ENCODE assay signal across 8 mouse cellular contexts in the genomic region with DNA sequence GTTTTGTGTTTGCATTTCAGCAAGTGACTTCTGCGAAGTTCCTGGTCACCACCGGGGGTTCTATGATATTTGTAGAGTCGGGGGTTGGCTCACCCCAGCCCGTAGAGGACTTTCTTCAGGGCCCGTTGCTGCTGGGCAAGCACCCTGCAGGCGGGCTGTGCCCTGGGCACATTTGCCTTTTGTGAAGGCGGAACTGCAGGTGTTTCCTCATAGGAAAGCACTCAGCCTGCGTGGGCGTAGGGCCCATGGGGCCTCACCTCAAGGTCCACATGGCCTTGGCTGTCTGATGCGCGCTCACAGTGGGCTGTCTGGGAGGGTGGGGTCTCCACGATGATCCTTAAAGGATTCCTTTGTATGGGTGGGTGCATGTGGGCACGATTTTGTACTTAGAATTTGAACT. TPM values are rescaled to one million over a fixed set of nuclear protein-coding genes. Genes with fewer than 3 reads are reported as not detected.
DNase-seq lines count a peak whose midpoint lies in the region; ATAC-seq and TF ChIP-seq lines count a peak whose summit lies in the region.

No protein-coding gene starts in this region.

- no peak for TF ChIP-seq EP300 in heart, postnatal 0 days (IDR thresholded peaks at IDR 0.05; ENCODE audit: low read depth)
- TF ChIP-seq EP300 in lung, postnatal 0 days (IDR thresholded peaks at IDR 0.05): no peak

- H3K4me2 ChIP-seq in heart, postnatal 0 days (ENCODE audit: low read depth, low read length): peak overlapping the region; percentile 72
- peak overlapping the region; percentile 70; the same call in 1 of the 2 replicates for H3K4me2 ChIP-seq in lung, postnatal 0 days (replicated peaks; ENCODE audit: low read depth, low read length)

- peaks cover 61% of the 10 kb centered on the region for H3K27me3 ChIP-seq in heart, postnatal 0 days (ENCODE audit: control insufficient read depth, insufficient read depth, low read length)
- peaks cover 51% of the 10 kb centered on the region for H3K27me3 ChIP-seq in lung, postnatal 0 days (replicated peaks; ENCODE audit: insufficient read depth, low read length)

- no peak overlapping the region for H3K9ac ChIP-seq in heart, postnatal 0 days (replicated peaks; ENCODE audit: low read depth, low read length)
- no peak overlapping the region for H3K9ac ChIP-seq in lung, postnatal 0 days (replicated peaks; ENCODE audit: low read depth)

- WGBS in heart, postnatal 0 days: 50% methylated on average over 13 of the region's 13 CpGs
- WGBS in lung, postnatal 0 days: 33% methylated on average over 13 of the region's 13 CpGs

- peak overlapping the region; percentile 98 for H3K27ac ChIP-seq in left cerebral cortex, adult 2 months
- H3K27ac ChIP-seq in heart, postnatal 0 days (ENCODE audit: low read depth): no peak overlapping the region
- no peak overlapping the region for H3K27ac ChIP-seq in lung, postnatal 0 days (ENCODE audit: low read length)

- H3K9me3 ChIP-seq in heart, postnatal 0 days (replicated peaks; ENCODE audit: control insufficient read depth, low read length): no peaks in the 10 kb centered on the region
- H3K9me3 ChIP-seq in lung, postnatal 0 days (ENCODE audit: low read length): no peaks in the 10 kb centered on the region

- H3K4me1 ChIP-seq in heart, postnatal 0 days (ENCODE audit: control insufficient read depth, insufficient read depth): peaks cover 28% of the 10 kb centered on the region
- H3K4me1 ChIP-seq in lung, postnatal 0 days (ENCODE audit: insufficient read depth, low read depth, low read length): peaks cover 3% of the 10 kb centered on the region; the same call in 1 of the 2 replicates

- no peaks in the 10 kb centered on the region for H3K36me3 ChIP-seq in heart, postnatal 0 days (replicated peaks; ENCODE audit: control insufficient read depth, insufficient read depth, low read length)
- H3K36me3 ChIP-seq in lung, postnatal 0 days (ENCODE audit: insufficient read depth, low read length): no peaks in the 10 kb centered on the region

- H3K4me3 ChIP-seq in left cerebral cortex, adult 2 months: peak overlapping the region; percentile 86
- peak overlapping the region; percentile 46 for H3K4me3 ChIP-seq in heart, postnatal 0 days (ENCODE audit: low read depth, low read length)
- 0 out of 2 replicates have a peak overlapping the region, but pooled peaks have one; percentile 33 for H3K4me3 ChIP-seq in lung, postnatal 0 days (ENCODE audit: low read depth, low read length)

- DNase-seq in left cerebral cortex, adult 2 months (ENCODE audit: extremely low spot score in 1 of 2, low spot score in 2 of 2): no peak
- DNase-seq in left cerebral cortex, postnatal 25 days (ENCODE audit: low spot score in 2 of 2): no peak
- DNase-seq in heart, postnatal 0 days (ENCODE audit: low spot score): no peak
- no peak for DNase-seq in lung, postnatal 0 days (ENCODE audit: low spot score)
- peak; percentile 62 to 84 for DNase-seq in spleen, postnatal 10 days (ENCODE audit: low spot score in 2 of 2)
- DNase-seq in retina, postnatal 1 day: no peak
- DNase-seq in cerebellum, adult 18-20 months: no peak
- DNase-seq in right cerebral cortex, postnatal 10 days (ENCODE audit: low spot score in 2 of 2): no peak

- intact Hi-C loops in left cerebral cortex, adult 2 months (cut with DNase I): loop anchor here (5.0 to 10.0 kb wide), 2 partner anchors 85 to 807 kb away; no protein-coding TSS in a partner anchor
- intact Hi-C loops in left cerebral cortex, postnatal 25 days (cut with DNase I): loop anchor here (10.0 kb wide), 1 partner anchor 283 kb away; a partner anchor contains a TSS

- no peak for ATAC-seq in heart, postnatal 0 days (ENCODE audit: insufficient read depth, low read depth)
- ATAC-seq in lung, postnatal 0 days: no peak

- TF ChIP-seq CTCF in left cerebral cortex, adult 2 months (IDR thresholded peaks at IDR 0.05): no peak
- no peak for TF ChIP-seq CTCF in heart, postnatal 0 days (IDR thresholded peaks at IDR 0.05; ENCODE audit: low read depth)
- TF ChIP-seq CTCF in lung, postnatal 0 days (IDR thresholded peaks at IDR 0.05): no peak

RNA-seq across cellular contexts. Expression of a gene that starts 1.2 kb away (rescaled TPM):
- total RNA-seq in left cerebral cortex, adult 2 months (2021): 10 to 100 TPM; 22.3 to 25.3 TPM
- total RNA-seq in left cerebral cortex, postnatal 25 days (2021): 10 to 100 TPM; 35.8 to 41.3 TPM
- total RNA-seq in heart, postnatal 0 days (2014; rRNA removed; ENCODE audit: low replicate concordance): not detected in 2 replicates
- not detected in 2 replicates for polyA plus RNA-seq in heart, postnatal 0 days (2015; fragmentation: Nextera tagmentation; extraction: Ambion mirVana)
- polyA plus RNA-seq in lung, postnatal 0 days (2015; fragmentation: Nextera tagmentation; extraction: Ambion mirVana): 0.10 TPM in 1 of 2 replicates, not detected in the other

RNA-seq across cellular contexts. Expression of a gene that starts 2.0 kb away (rescaled TPM):
- total RNA-seq in left cerebral cortex, adult 2 months (2021): 10 to 100 TPM; 45.1 to 45.5 TPM
- 10 to 100 TPM; 37.6 to 39.8 TPM for total RNA-seq in left cerebral cortex, postnatal 25 days (2021)
- total RNA-seq in heart, postnatal 0 days (2014; rRNA removed; ENCODE audit: low replicate concordance): 45.6 and 62.0 TPM in 2 replicates
- polyA plus RNA-seq in heart, postnatal 0 days (2015; fragmentation: Nextera tagmentation; extraction: Ambion mirVana): 27.4 and 30.6 TPM in 2 replicates
- 20.5 and 23.0 TPM in 2 replicates for polyA plus RNA-seq in lung, postnatal 0 days (2015; fragmentation: Nextera tagmentation; extraction: Ambion mirVana)

RNA-seq across cellular contexts. Expression of a gene that starts 33.5 kb away (rescaled TPM):
- total RNA-seq in left cerebral cortex, adult 2 months (2021): 1 to 10 TPM; 1.3 to 1.5 TPM
- 1 to 10 TPM; 1.3 to 1.7 TPM for total RNA-seq in left cerebral cortex, postnatal 25 days (2021)
- 2.7 and 40.9 TPM in 2 replicates for total RNA-seq in heart, postnatal 0 days (2014; rRNA removed; ENCODE audit: low replicate concordance)
- polyA plus RNA-seq in heart, postnatal 0 days (2015; fragmentation: Nextera tagmentation; extraction: Ambion mirVana): 0.30 and 0.40 TPM in 2 replicates
- 1.5 and 2.1 TPM in 2 replicates for polyA plus RNA-seq in lung, postnatal 0 days (2015; fragmentation: Nextera tagmentation; extraction: Ambion mirVana)

Comparison
In these comparisons a context has a peak if more than half of its experiments do, and no peak if none do; other contexts are left out.
1. DNase-seq: peak in spleen, postnatal 10 days (2 of 2); none in left cerebral cortex, adult 2 months (0 of 2), left cerebral cortex, postnatal 25 days (0 of 2), heart, postnatal 0 days (single experiment), lung, postnatal 0 days (single experiment), retina, postnatal 1 day (single experiment), cerebellum, adult 18-20 months (0 of 2) and right cerebral cortex, postnatal 10 days (0 of 2).
2. H3K4me3 ChIP-seq: peak in every context shown above with its lines; median percentile 86 in left cerebral cortex, adult 2 months; 46 in heart, postnatal 0 days; 33 in lung, postnatal 0 days.
3. RNA of a gene that starts 1.2 kb away (total RNA-seq): 35.8 to 41.3 TPM in left cerebral cortex, postnatal 25 days and 22.3 to 25.3 TPM in left cerebral cortex, adult 2 months; not detected in heart, postnatal 0 days; every median in the first group is over 10 times any median in the second.